Mouse (Mus musculus) embryonic facial prominence, embryonic 11.5 days (tissue): Measurements from ENCODE around the gene Tyrp1. TPM values are rescaled to one million over a fixed set of nuclear protein-coding genes. Genes with fewer than 3 reads are reported as not detected.

Experiments used
- polyA plus RNA-seq: library from polyadenylated mRNA; unstranded; fragments of >200 nt; fragmentation: Nextera tagmentation; extraction: Ambion mirVana; gene quantifications from 2 replicates; pipeline ENCODE4 v1.2.1, GENCODE M21; 2014

Gene Tyrp1
- polyA plus RNA-seq, 1 experiment from 2014 or later = 2.1 TPM

Other genes with a start within 250 kb of the Tyrp1 start
- gene Lurap1l, start 76.5 kb downstream of the Tyrp1 start, polyA plus RNA-seq = 3.4 and 3.8 TPM in 2 replicates